Mouse (Mus musculus) neural tube, embryonic 11.5 days (tissue): ENCODE measurements around the gene Gm31371. TPM values are rescaled to one million over a fixed set of nuclear protein-coding genes. Genes with fewer than 3 reads are reported as not detected.
"Not testable (repeated sequence)": the region's sequence is repeated elsewhere in the genome, so short reads cannot be mapped to it uniquely, and the experiment has no call there.

ENCODE experiments used
- ATAC-seq: fragments of 200-750 bp; cut with Nextera tagmentation; 2 replicates; pipeline ENCODE4 v1.8.0; 2017; ENCODE audit warnings: moderate number of reproducible peaks, mild to moderate bottlenecking, moderate TSS enrichment, moderate library complexity; ENCODE audit not compliant: insufficient read depth, low FRiP score, low TSS enrichment
- DNase-seq: peaks from one replicate; pipeline ENCODE4 v3.0.0-alpha.2; 2015; ENCODE audit warnings: low spot score
- H3K27ac ChIP-seq: fragments of 300-500 bp; sonication (generic); 2 replicates; pipeline ENCODE4 v1.5.1; 2014; ENCODE audit warnings: low read depth, mild to moderate bottlenecking, low read length
- H3K27me3 ChIP-seq: fragments of 300-500 bp; sonication (generic); 2 replicates; pipeline ENCODE4 v1.6.1; 2014; ENCODE audit warnings: mild to moderate bottlenecking, low read length, mixed read lengths; ENCODE audit not compliant: control insufficient read depth, insufficient read depth
- H3K36me3 ChIP-seq: fragments of 300-500 bp; sonication (generic); 2 replicates; pipeline ENCODE4 v1.6.1; 2014; ENCODE audit warnings: mild to moderate bottlenecking, low read length, moderate library complexity, mixed read lengths; ENCODE audit not compliant: control insufficient read depth, insufficient read depth
- H3K4me1 ChIP-seq: fragments of 300-500 bp; sonication (generic); 2 replicates; pipeline ENCODE4 v1.6.1; 2014; ENCODE audit warnings: low read length, mixed read lengths; ENCODE audit not compliant: control insufficient read depth, insufficient read depth
- H3K4me2 ChIP-seq: fragments of 300-500 bp; sonication (generic); 2 replicates; pipeline ENCODE4 v1.6.1; 2014; ENCODE audit warnings: low read depth, mild to moderate bottlenecking, moderate library complexity
- H3K4me3 ChIP-seq: fragments of 300-500 bp; sonication (generic); 2 replicates; pipeline ENCODE4 v1.5.1; 2014; ENCODE audit warnings: low read depth, low read length
- H3K9ac ChIP-seq: fragments of 300-500 bp; sonication (generic); 2 replicates; pipeline ENCODE4 v1.6.1; 2014; ENCODE audit warnings: mild to moderate bottlenecking, low read length
- H3K9me3 ChIP-seq: fragments of 300-500 bp; sonication (generic); 2 replicates; pipeline ENCODE4 v1.6.1; 2016; ENCODE audit warnings: low read length; ENCODE audit not compliant: control insufficient read depth
- WGBS: fragments of 180-500 bp; shearing (Covaris S2); extraction: QIAGEN DNeasy Blood & Tissue Kit; methylation state at CpG from one replicate; pipeline ENCODE4 v1.1.7; 2014; 5-methylcytosine and 5-hydroxymethylcytosine counted together
- polyA plus RNA-seq: library from polyadenylated mRNA; unstranded; fragments of >200 nt; fragmentation: Nextera tagmentation; extraction: Ambion mirVana; gene quantifications from 2 replicates; pipeline ENCODE4 v1.2.1, GENCODE M21; 2014

The Gm31371 gene
- polyA plus RNA-seq, 1 experiment from 2014 or later, result not detected

GRCm38 (mm10) chr8:19975237-19975636 is 72.0 kb downstream of the Gm31371 start:
- not testable (repeated sequence) for DNase-seq, H3K27ac ChIP-seq, H3K4me2 ChIP-seq, H3K4me3 ChIP-seq, ATAC-seq, H3K27me3 ChIP-seq, H3K36me3 ChIP-seq, H3K9me3 ChIP-seq, H3K9ac ChIP-seq, H3K4me1 ChIP-seq
- 91% methylated on average over 6 of the region's 6 CpGs for WGBS

Other genes starting within 250 kb of the Gm31371 start
- not detected in 2 replicates for gene 4930467E23Rik, start 173.8 kb upstream of the Gm31371 start, polyA plus RNA-seq